Mouse (Mus musculus): ENCODE measurements around the gene Mpo. TPM values are rescaled to one million over a fixed set of nuclear protein-coding genes. Genes with fewer than 3 reads are reported as not detected.

Mpo gene
- polyA plus RNA-seq, 1 experiment from 2014 or later, result 1.7 TPM

DNA sequence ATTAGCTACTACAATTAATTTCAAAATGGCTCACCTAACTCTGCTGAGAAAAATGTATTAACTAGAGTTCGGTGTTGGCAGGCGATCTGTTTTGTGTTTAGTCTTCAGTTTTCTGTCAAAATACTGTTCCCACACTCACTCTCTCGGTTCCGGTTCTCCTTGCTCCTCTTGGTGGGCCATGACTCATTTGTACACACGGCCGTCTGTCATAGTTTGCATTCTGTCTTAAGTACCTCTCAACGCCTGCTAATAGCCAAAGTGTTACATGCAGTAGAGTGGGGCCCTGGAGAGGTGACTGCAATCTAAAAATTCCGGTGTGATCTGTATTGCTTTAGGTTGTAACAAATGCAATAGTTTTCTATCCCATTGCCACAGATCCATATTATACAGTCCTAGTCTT lies 47.3 kb downstream of the Mpo start:
- no peaks in the 10 kb centered on the region for H3K36me3 ChIP-seq (ENCODE audit: control insufficient read depth, insufficient read depth, low read length)
- H3K4me1 ChIP-seq (replicated peaks; ENCODE audit: control insufficient read depth, insufficient read depth, low read length), result no peaks in the 10 kb centered on the region
- no peak overlapping the region for H3K4me3 ChIP-seq (ENCODE audit: low read depth, low read length)
- no peaks in the 10 kb centered on the region for H3K9me3 ChIP-seq (ENCODE audit: control insufficient read depth, low read length)
- no peak overlapping the region for H3K9ac ChIP-seq (ENCODE audit: low read length)
- H3K27me3 ChIP-seq (replicated peaks; ENCODE audit: control insufficient read depth, insufficient read depth, low read length), result no peaks in the 10 kb centered on the region
- no peak for ATAC-seq (replicated peaks; ENCODE audit: low FRiP score, low TSS enrichment, low read depth)
- no peak for DNase-seq (ENCODE audit: low spot score)
- no peak overlapping the region for H3K27ac ChIP-seq (ENCODE audit: low read depth)
- WGBS, result 72% methylated on average over 8 of the region's 8 CpGs
- no peak overlapping the region for H3K4me2 ChIP-seq (ENCODE audit: low read length)

DNA sequence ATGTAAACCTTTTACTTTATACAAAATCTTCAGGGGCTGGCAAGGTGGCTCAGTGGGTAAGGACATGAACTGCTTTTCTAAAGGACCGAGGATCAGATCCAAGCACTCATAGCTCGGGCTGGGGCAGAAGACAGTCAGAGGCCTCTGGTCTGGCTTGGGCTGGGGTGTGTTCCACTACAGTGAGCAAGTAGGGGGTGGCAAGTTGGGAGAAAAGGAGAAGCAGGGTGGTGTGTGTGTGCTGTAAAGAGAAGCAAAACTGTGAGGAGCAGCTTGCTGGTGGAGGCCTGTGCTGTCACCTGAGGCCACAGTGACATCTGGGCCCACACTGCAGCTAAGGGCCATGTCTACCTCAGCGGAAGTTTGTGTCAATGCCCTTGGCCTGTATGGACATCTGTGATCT lies 48.1 kb downstream of the Mpo start:
- WGBS, result 76% methylated on average over 3 of the region's 3 CpGs
- no peak overlapping the region for H3K9ac ChIP-seq (ENCODE audit: low read length)

DNA sequence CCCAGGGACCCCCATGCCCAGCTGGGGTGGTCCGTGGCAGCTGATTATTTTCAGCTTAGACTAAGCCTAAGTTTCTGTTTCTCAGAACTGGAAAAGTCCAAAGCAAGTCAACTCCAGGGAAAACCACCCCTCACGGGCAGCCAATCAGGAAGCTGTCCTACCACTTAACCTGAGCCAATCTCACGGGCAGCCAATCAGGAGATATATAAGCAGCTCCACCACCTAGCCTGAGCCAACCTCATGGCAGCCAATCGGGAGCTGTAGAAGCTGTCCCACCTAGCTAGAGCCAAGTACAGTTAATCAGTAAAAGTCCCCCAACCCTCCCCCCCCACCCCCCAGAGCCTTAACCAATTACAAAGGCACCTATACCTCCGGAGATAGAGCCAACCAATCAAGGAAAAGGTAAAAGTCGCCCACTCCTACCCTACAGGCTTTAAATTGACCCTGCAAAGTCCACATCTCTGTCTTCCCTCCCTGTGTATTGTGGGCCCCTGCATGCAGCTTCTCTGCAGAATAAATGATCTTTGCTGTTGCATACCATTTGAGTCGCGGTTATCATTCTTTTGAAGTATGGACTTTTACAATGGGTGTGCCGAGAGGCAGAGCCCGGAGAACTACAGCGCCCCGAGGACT lies 53.7 kb downstream of the Mpo start:
- no peak for DNase-seq (ENCODE audit: low spot score)
- H3K4me1 ChIP-seq (replicated peaks; ENCODE audit: control insufficient read depth, insufficient read depth, low read length), result no peaks in the 10 kb centered on the region
- WGBS, result 73% methylated on average over 12 of the region's 12 CpGs
- H3K4me3 ChIP-seq (ENCODE audit: low read depth, low read length), result no peak overlapping the region
- peak; percentile 88 for ATAC-seq (replicated peaks; ENCODE audit: low FRiP score, low TSS enrichment, low read depth)
- no peaks in the 10 kb centered on the region for H3K36me3 ChIP-seq (ENCODE audit: control insufficient read depth, insufficient read depth, low read length)
- H3K4me2 ChIP-seq (ENCODE audit: low read length), result no peak overlapping the region
- H3K9me3 ChIP-seq (ENCODE audit: control insufficient read depth, low read length), result no peaks in the 10 kb centered on the region
- H3K27ac ChIP-seq (ENCODE audit: low read depth), result no peak overlapping the region
- no peak overlapping the region for H3K9ac ChIP-seq (ENCODE audit: low read length)
- no peaks in the 10 kb centered on the region for H3K27me3 ChIP-seq (replicated peaks; ENCODE audit: control insufficient read depth, insufficient read depth, low read length)

More for the DNA sequence above, 48.1 kb downstream of the Mpo start:
- Histone ChIP-seq H3K4me3 (ENCODE audit: low read depth, low read length) (no peak overlapping the region), H3K4me1 (replicated peaks; ENCODE audit: control insufficient read depth, insufficient read depth, low read length) (no peaks in the 10 kb centered on the region), H3K36me3 (ENCODE audit: control insufficient read depth, insufficient read depth, low read length) (no peaks in the 10 kb centered on the region), H3K9me3 (ENCODE audit: control insufficient read depth, low read length) (no peaks in the 10 kb centered on the region), H3K27me3 (replicated peaks; ENCODE audit: control insufficient read depth, insufficient read depth, low read length) (no peaks in the 10 kb centered on the region), H3K27ac (ENCODE audit: low read depth) (no peak overlapping the region), H3K4me2 (ENCODE audit: low read length) (no peak overlapping the region)
- ATAC-seq (replicated peaks; ENCODE audit: low FRiP score, low TSS enrichment, low read depth) (no peak), DNase-seq (ENCODE audit: low spot score) (no peak)

DNA sequence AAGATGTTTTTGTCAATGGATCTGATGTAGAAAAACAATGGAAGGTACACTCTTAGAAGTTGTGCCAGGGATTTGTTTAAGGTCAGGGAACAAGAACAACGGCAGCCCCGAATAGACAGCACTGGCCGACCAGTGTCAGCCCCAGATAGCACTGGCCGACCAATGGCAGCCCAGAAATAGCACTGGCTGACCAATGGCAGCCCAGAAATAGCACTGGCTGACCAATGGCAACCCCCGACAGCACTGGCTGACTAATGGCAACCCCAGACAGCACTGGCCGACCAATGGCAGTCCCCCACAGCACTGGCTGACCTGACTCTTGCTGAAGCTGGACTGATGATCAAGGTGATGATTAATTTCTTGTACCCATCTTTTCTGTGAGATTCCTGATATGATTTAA lies 54.5 kb downstream of the Mpo start:
- Histone ChIP-seq H3K27ac (ENCODE audit: low read depth) (no peak overlapping the region), H3K9ac (ENCODE audit: low read length) (no peak overlapping the region), H3K9me3 (ENCODE audit: control insufficient read depth, low read length) (no peaks in the 10 kb centered on the region), H3K4me1 (replicated peaks; ENCODE audit: control insufficient read depth, insufficient read depth, low read length) (no peaks in the 10 kb centered on the region), H3K27me3 (replicated peaks; ENCODE audit: control insufficient read depth, insufficient read depth, low read length) (no peaks in the 10 kb centered on the region), H3K4me2 (ENCODE audit: low read length) (no peak overlapping the region), H3K36me3 (ENCODE audit: control insufficient read depth, insufficient read depth, low read length) (no peaks in the 10 kb centered on the region), H3K4me3 (ENCODE audit: low read depth, low read length) (no peak overlapping the region)
- 68% methylated on average over 6 of the region's 6 CpGs for WGBS
- ATAC-seq (replicated peaks; ENCODE audit: low FRiP score, low TSS enrichment, low read depth) (peak; percentile 17; the same call in 1 of the 2 replicates), DNase-seq (ENCODE audit: low spot score) (no peak)

DNA sequence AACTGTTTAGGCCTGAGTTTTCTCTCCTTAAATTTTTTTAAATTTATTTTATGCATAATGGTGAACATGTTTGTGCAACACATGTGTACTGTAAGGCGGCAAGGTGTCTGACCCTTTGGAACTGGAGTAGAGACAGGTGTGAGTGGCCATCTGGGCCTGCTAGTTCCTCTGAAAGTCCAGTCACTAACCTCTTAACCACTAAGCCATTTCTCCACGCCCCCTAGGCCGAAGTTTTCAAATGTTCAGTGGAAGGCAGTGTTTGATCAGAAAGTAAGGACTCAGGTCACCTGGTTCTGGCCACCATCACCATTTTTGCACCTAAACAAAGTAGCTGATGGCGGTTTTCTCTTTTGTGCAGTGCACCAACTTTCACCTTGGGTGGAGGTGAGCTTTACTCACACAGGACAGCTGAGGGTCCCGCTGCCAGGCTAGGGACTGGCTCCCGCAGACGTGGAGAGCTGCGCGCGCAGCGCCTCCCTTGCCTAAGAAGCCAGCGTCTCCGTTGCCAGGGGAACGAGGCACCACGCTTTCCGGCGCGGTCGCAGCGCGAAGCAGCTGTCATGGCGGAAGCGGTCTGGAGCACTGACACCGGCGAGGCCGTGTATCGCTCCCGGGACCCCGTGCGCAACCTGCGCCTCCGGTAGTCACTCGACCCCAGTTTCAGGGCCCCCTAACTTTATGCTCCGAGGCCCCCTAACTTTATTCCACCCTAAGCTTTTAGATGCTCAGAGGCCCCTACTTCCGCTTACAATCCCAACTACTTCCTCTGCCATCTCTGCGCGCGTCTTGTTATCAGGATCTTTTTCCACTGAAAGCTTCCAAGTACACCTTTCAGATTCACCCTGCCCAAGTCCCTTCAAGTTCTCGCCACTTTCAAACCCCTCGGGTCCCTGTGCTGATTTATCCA lies 59.6 kb downstream of the Mpo start, which contains the start of gene Mks1:
Mks1 (plus strand) TSS at position 526 of the 907 bp plus-strand sequence.
- Histone ChIP-seq H3K4me1 (replicated peaks; ENCODE audit: control insufficient read depth, insufficient read depth, low read length) (0 out of 2 replicates have a peak, but pooled peaks cover 3% of the 10 kb centered on the region), H3K4me2 (ENCODE audit: low read length) (peak within 1 kb of the TSS; percentile 67), H3K36me3 (ENCODE audit: control insufficient read depth, insufficient read depth, low read length) (peaks cover 20% of the 10 kb centered on the region), H3K27me3 (replicated peaks; ENCODE audit: control insufficient read depth, insufficient read depth, low read length) (no peaks in the 10 kb centered on the region), H3K27ac (ENCODE audit: low read depth) (peak within 1 kb of the TSS; percentile 35; the same call in 1 of the 2 replicates), H3K4me3 (ENCODE audit: low read depth, low read length) (peak within 1 kb of the TSS; percentile 48), H3K9ac (ENCODE audit: low read length) (peak within 1 kb of the TSS; percentile 54), H3K9me3 (ENCODE audit: control insufficient read depth, low read length) (no peaks in the 10 kb centered on the region)
- 4% methylated on average over 40 of the region's 40 CpGs for WGBS
- DNase-seq (ENCODE audit: low spot score), result peak; percentile 95
- peak; percentile 95 for ATAC-seq (replicated peaks; ENCODE audit: low FRiP score, low TSS enrichment, low read depth)

DNA sequence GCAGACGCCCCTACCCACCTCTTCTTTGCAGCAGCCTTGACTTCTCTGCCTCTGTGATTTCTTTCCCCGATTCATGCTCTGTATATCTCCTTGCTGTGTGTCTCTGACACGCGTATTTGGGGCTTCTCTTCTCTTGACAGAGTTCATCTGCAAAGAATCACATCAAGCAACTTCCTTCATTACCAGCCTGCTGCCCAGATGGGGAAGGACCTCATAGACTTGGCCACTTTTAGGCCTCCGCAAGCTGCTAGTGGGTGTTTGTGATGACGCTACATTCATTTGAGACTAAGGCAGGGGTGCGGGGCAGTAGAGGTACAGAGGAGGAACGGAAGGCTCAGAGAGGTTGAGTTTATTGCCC lies 60.2 kb downstream of the Mpo start:
- peaks cover 26% of the 10 kb centered on the region for H3K36me3 ChIP-seq (ENCODE audit: control insufficient read depth, insufficient read depth, low read length)
- no peaks in the 10 kb centered on the region for H3K9me3 ChIP-seq (ENCODE audit: control insufficient read depth, low read length)
- peak overlapping the region; percentile 54 for H3K9ac ChIP-seq (ENCODE audit: low read length)
- no peaks in the 10 kb centered on the region for H3K27me3 ChIP-seq (replicated peaks; ENCODE audit: control insufficient read depth, insufficient read depth, low read length)
- DNase-seq (ENCODE audit: low spot score), result no peak
- H3K4me1 ChIP-seq (replicated peaks; ENCODE audit: control insufficient read depth, insufficient read depth, low read length), result 0 out of 2 replicates have a peak, but pooled peaks cover 3% of the 10 kb centered on the region
- peak; percentile 47; the same call in 1 of the 2 replicates for ATAC-seq (replicated peaks; ENCODE audit: low FRiP score, low TSS enrichment, low read depth)
- WGBS, result 31% methylated on average over 8 of the region's 8 CpGs
- H3K4me3 ChIP-seq (ENCODE audit: low read depth, low read length), result peak overlapping the region; percentile 48
- peak overlapping the region; percentile 35; the same call in 1 of the 2 replicates for H3K27ac ChIP-seq (ENCODE audit: low read depth)
- peak overlapping the region; percentile 67 for H3K4me2 ChIP-seq (ENCODE audit: low read length)

MicroRNAs encoded within 50 kb of the gene (microRNA counts, 519-probe panel; counts per million panel counts)
- microRNA mmu-miR-142-3p (4,091 counts per million, percentile 63 among the panel's probes with 10 or more counts), microRNA mmu-miR-142-5p (4,418 counts per million, percentile 72 among the panel's probes with 10 or more counts)

Small RNA genes lying within 50 kb of the gene (microRNA-seq; reads per million reads assigned to microRNA genes)
- not detected for gene Mir142
- not detected for gene Mir142b

Other genes starting within 250 kb of the Mpo start
- gene Gm11492, start 226.9 kb upstream of the Mpo start, polyA plus RNA-seq (2014; fragmentation: Nextera tagmentation; extraction: Ambion mirVana), result not detected in 2 replicates
- 17.2 and 19.5 TPM in 2 replicates for gene Sept4, start 224.7 kb upstream of the Mpo start, polyA plus RNA-seq (2014; fragmentation: Nextera tagmentation; extraction: Ambion mirVana)
- 35.3 and 36.2 TPM in 2 replicates for gene Mtmr4, start 201.4 kb upstream of the Mpo start, polyA plus RNA-seq (2014; fragmentation: Nextera tagmentation; extraction: Ambion mirVana)
- gene Hsf5, start 176.4 kb upstream of the Mpo start, polyA plus RNA-seq (2014; fragmentation: Nextera tagmentation; extraction: Ambion mirVana), result 0.23 and 0.38 TPM in 2 replicates
- 18.9 and 22.2 TPM in 2 replicates for gene Rnf43, start 130.9 kb upstream of the Mpo start, polyA plus RNA-seq (2014; fragmentation: Nextera tagmentation; extraction: Ambion mirVana)
- gene Supt4a, start 56.0 kb upstream of the Mpo start, polyA plus RNA-seq (2014; fragmentation: Nextera tagmentation; extraction: Ambion mirVana), result 146 and 151 TPM in 2 replicates
- gene Tspoap1, start 33.0 kb upstream of the Mpo start, polyA plus RNA-seq (2014; fragmentation: Nextera tagmentation; extraction: Ambion mirVana), result 2.5 and 3.7 TPM in 2 replicates
- gene Lpo, start 34.7 kb downstream of the Mpo start, polyA plus RNA-seq (2014; fragmentation: Nextera tagmentation; extraction: Ambion mirVana), result 0.08 TPM in 1 of 2 replicates, not detected in the other
- 14.0 and 15.2 TPM in 2 replicates for gene Mks1, start 59.6 kb downstream of the Mpo start, polyA plus RNA-seq (2014; fragmentation: Nextera tagmentation; extraction: Ambion mirVana)
- 0.17 and 0.46 TPM in 2 replicates for gene Epx, start 82.0 kb downstream of the Mpo start, polyA plus RNA-seq (2014; fragmentation: Nextera tagmentation; extraction: Ambion mirVana)
- gene Olfr462, start 98.7 kb downstream of the Mpo start, polyA plus RNA-seq (2014; fragmentation: Nextera tagmentation; extraction: Ambion mirVana), result not detected in 2 replicates
- 0.13 TPM in 1 of 2 replicates, not detected in the other for gene Olfr463, start 103.8 kb downstream of the Mpo start, polyA plus RNA-seq (2014; fragmentation: Nextera tagmentation; extraction: Ambion mirVana)
- not detected in 2 replicates for gene Olfr464, start 127.4 kb downstream of the Mpo start, polyA plus RNA-seq (2014; fragmentation: Nextera tagmentation; extraction: Ambion mirVana)
- 14.1 and 20.4 TPM in 2 replicates for gene Dynll2, start 194.0 kb downstream of the Mpo start, polyA plus RNA-seq (2014; fragmentation: Nextera tagmentation; extraction: Ambion mirVana)

Data from intestine, embryonic 14.5 days (tissue).